Mouse (Mus musculus) brain, embryonic 14.5 days (tissue): ENCODE measurements around the gene Eps15l1.

Experiments used
- CTCF ChIP-seq: fragments of 200-500 bp; IDR thresholded peaks from 2 replicates; pipeline ENCODE4 v1.5.1; 2012; ENCODE audit warnings: inconsistent platforms, mild to moderate bottlenecking, moderate library complexity, borderline replicate concordance; ENCODE audit not compliant: insufficient read depth, insufficient read length; ENCODE audit errors: extremely low read depth
- POLR2A ChIP-seq: fragments of 200-500 bp; IDR thresholded peaks from 2 replicates; pipeline ENCODE4 v1.6.1; 2012; ENCODE audit warnings: mild to moderate bottlenecking, inconsistent platforms, borderline replicate concordance; ENCODE audit not compliant: poor library complexity, insufficient read depth, insufficient read length, severe bottlenecking; ENCODE audit errors: extremely low read depth

DNA sequence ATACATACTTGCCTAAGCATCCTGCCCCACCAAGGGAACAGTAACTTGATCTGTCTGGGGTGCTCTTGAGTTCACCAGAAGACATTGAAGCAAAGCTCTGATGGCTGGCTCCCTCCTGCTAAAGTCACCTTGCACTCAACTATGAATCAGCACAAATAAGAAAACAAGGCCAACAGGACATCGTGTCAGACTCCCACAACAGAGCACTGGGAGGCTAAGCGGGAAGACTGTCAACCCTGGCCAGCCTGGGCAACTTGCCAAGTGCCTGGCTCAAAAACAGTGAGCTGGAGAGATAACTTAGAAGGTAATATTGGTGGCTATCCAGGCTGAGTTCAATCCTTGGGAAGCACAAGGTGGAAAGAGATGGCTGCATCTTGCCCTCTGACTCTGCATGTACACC lies 13.7 kb upstream of the Eps15l1 start:
- no peak for TF ChIP-seq CTCF
- no peak for TF ChIP-seq POLR2A
